Mouse (Mus musculus): ENCODE data around the gene Serpina11. TPM values are rescaled to one million over a fixed set of nuclear protein-coding genes. Genes with fewer than 3 reads are reported as not detected.

Serpina11 gene
- polyA plus RNA-seq, 1 experiment from 2014 or later = not detected

GRCm38 (mm10) chr12:103992945-103993344, 3.2 kb upstream of the Serpina11 start:
- Histone ChIP-seq H3K4me1 (replicated peaks; ENCODE audit: insufficient read depth, low read length) (no peaks in the 10 kb centered on the region), H3K36me3 (ENCODE audit: insufficient read depth, low read length) (no peaks in the 10 kb centered on the region), H3K27ac (no peak overlapping the region), H3K4me3 (replicated peaks; ENCODE audit: low read depth, low read length) (no peak overlapping the region), H3K4me2 (ENCODE audit: low read length) (no peak overlapping the region), H3K9ac (ENCODE audit: low read depth, low read length) (no peak overlapping the region), H3K9me3 (replicated peaks; ENCODE audit: low read length) (no peaks in the 10 kb centered on the region), H3K27me3 (ENCODE audit: insufficient read depth, low read length) (no peaks in the 10 kb centered on the region)
- ATAC-seq (replicated peaks; ENCODE audit: low FRiP score, low read depth) (no peak), DNase-seq (ENCODE audit: low spot score) (no peak)
- 74% methylated on average over 7 of the region's 7 CpGs for WGBS
- TF ChIP-seq CTCF (IDR thresholded peaks at IDR 0.05; ENCODE audit: low read depth) = no peak

GRCm38 (mm10) chr12:103989514-103989767, 316 bp downstream of the Serpina11 start:
- ATAC-seq (replicated peaks; ENCODE audit: low FRiP score, low read depth) (no peak), DNase-seq (ENCODE audit: low spot score) (no peak)
- no peak overlapping the region for H3K9ac ChIP-seq (ENCODE audit: low read depth, low read length)
- H3K27ac ChIP-seq = no peak overlapping the region
- H3K4me2 ChIP-seq (ENCODE audit: low read length) = no peak overlapping the region
- H3K4me1 ChIP-seq (replicated peaks; ENCODE audit: insufficient read depth, low read length) = no peaks in the 10 kb centered on the region
- TF ChIP-seq CTCF (IDR thresholded peaks at IDR 0.05; ENCODE audit: low read depth) = no peak
- 50% methylated on average over 2 of the region's 2 CpGs for WGBS
- H3K27me3 ChIP-seq (ENCODE audit: insufficient read depth, low read length) = no peaks in the 10 kb centered on the region
- no peaks in the 10 kb centered on the region for H3K9me3 ChIP-seq (replicated peaks; ENCODE audit: low read length)
- no peak overlapping the region for H3K4me3 ChIP-seq (replicated peaks; ENCODE audit: low read depth, low read length)
- no peaks in the 10 kb centered on the region for H3K36me3 ChIP-seq (ENCODE audit: insufficient read depth, low read length)

- ATAC-seq (replicated peaks; ENCODE audit: low FRiP score, low read depth) = no peak
- Histone ChIP-seq H3K9me3 (replicated peaks; ENCODE audit: low read length) (no peaks in the 10 kb centered on the region), H3K4me2 (ENCODE audit: low read length) (no peak overlapping the region), H3K9ac (ENCODE audit: low read depth, low read length) (no peak overlapping the region), H3K36me3 (ENCODE audit: insufficient read depth, low read length) (no peaks in the 10 kb centered on the region), H3K27me3 (ENCODE audit: insufficient read depth, low read length) (no peaks in the 10 kb centered on the region), H3K27ac (no peak overlapping the region), H3K4me1 (replicated peaks; ENCODE audit: insufficient read depth, low read length) (no peaks in the 10 kb centered on the region), H3K4me3 (replicated peaks; ENCODE audit: low read depth, low read length) (no peak overlapping the region)
- TF ChIP-seq CTCF (IDR thresholded peaks at IDR 0.05; ENCODE audit: low read depth) = peak; percentile 34
- 42% methylated on average over 14 of the region's 14 CpGs for WGBS
- DNase-seq (ENCODE audit: low spot score) = peak; percentile 11
Observed at GRCm38 (mm10) chr12:103988754-103989513, 823 bp downstream of the Serpina11 start.

GRCm38 (mm10) chr12:103985868-103986267, 3.9 kb downstream of the Serpina11 start:
- Histone ChIP-seq H3K36me3 (ENCODE audit: insufficient read depth, low read length) (no peaks in the 10 kb centered on the region), H3K9ac (ENCODE audit: low read depth, low read length) (no peak overlapping the region), H3K4me3 (replicated peaks; ENCODE audit: low read depth, low read length) (no peak overlapping the region), H3K27me3 (ENCODE audit: insufficient read depth, low read length) (no peaks in the 10 kb centered on the region), H3K4me1 (replicated peaks; ENCODE audit: insufficient read depth, low read length) (no peaks in the 10 kb centered on the region), H3K9me3 (replicated peaks; ENCODE audit: low read length) (no peaks in the 10 kb centered on the region), H3K27ac (no peak overlapping the region), H3K4me2 (ENCODE audit: low read length) (no peak overlapping the region)
- TF ChIP-seq CTCF (IDR thresholded peaks at IDR 0.05; ENCODE audit: low read depth) = no peak
- ATAC-seq (replicated peaks; ENCODE audit: low FRiP score, low read depth) = no peak
- 55% methylated on average over 5 of the region's 5 CpGs for WGBS
- no peak for DNase-seq (ENCODE audit: low spot score)

GRCm38 (mm10) chr12:103984935-103985334, 4.8 kb downstream of the Serpina11 start:
- no peaks in the 10 kb centered on the region for H3K4me1 ChIP-seq (replicated peaks; ENCODE audit: insufficient read depth, low read length)
- H3K4me2 ChIP-seq (ENCODE audit: low read length) = no peak overlapping the region
- WGBS = 55% methylated on average over 4 of the region's 4 CpGs
- ATAC-seq (replicated peaks; ENCODE audit: low FRiP score, low read depth) (no peak), DNase-seq (ENCODE audit: low spot score) (peak; percentile 56)
- no peaks in the 10 kb centered on the region for H3K27me3 ChIP-seq (ENCODE audit: insufficient read depth, low read length)
- H3K36me3 ChIP-seq (ENCODE audit: insufficient read depth, low read length) = no peaks in the 10 kb centered on the region
- peak; percentile 72 for TF ChIP-seq CTCF (IDR thresholded peaks at IDR 0.05; ENCODE audit: low read depth)
- no peaks in the 10 kb centered on the region for H3K9me3 ChIP-seq (replicated peaks; ENCODE audit: low read length)
- no peak overlapping the region for H3K4me3 ChIP-seq (replicated peaks; ENCODE audit: low read depth, low read length)
- no peak overlapping the region for H3K9ac ChIP-seq (ENCODE audit: low read depth, low read length)
- H3K27ac ChIP-seq = no peak overlapping the region

GRCm38 (mm10) chr12:103981646-103982360, 8.0 kb downstream of the Serpina11 start:
- Histone ChIP-seq H3K9me3 (replicated peaks; ENCODE audit: low read length) (no peaks in the 10 kb centered on the region), H3K27me3 (ENCODE audit: insufficient read depth, low read length) (no peaks in the 10 kb centered on the region), H3K36me3 (ENCODE audit: insufficient read depth, low read length) (no peaks in the 10 kb centered on the region), H3K4me3 (replicated peaks; ENCODE audit: low read depth, low read length) (no peak overlapping the region), H3K27ac (no peak overlapping the region), H3K4me1 (replicated peaks; ENCODE audit: insufficient read depth, low read length) (no peaks in the 10 kb centered on the region), H3K4me2 (ENCODE audit: low read length) (no peak overlapping the region), H3K9ac (ENCODE audit: low read depth, low read length) (no peak overlapping the region)
- WGBS = 73% methylated on average over 7 of the region's 7 CpGs
- ATAC-seq (replicated peaks; ENCODE audit: low FRiP score, low read depth) = no peak
- TF ChIP-seq CTCF (IDR thresholded peaks at IDR 0.05; ENCODE audit: low read depth) = no peak
- DNase-seq (ENCODE audit: low spot score) = no peak

All from kidney, postnatal 0 days (tissue).